Mouse (Mus musculus): ENCODE measurements around the gene Myo1d.

The Myo1d gene

DNA sequence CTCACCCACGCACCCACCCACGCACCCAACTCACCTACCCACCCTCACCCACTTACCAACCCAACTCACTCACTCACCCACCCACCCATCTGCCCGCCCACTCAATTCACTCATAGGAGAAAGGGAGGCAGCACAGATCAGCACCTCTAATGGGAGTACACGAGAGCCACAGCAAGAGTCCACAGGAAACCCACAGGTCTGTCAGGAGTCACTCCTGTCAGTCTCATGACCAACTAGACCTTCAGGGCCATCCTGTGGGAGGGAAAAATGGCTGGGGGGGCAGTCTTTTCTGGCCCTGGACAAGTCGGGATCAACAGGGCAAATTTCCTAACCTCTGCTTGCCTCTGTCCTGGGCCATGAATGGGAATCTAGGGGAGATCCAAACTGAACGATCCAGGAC, 272.0 kb downstream of the Myo1d start:
- DNase-seq (ENCODE audit: low read depth in 1 of 2, low spot score in 2 of 2): no peak

DNA sequence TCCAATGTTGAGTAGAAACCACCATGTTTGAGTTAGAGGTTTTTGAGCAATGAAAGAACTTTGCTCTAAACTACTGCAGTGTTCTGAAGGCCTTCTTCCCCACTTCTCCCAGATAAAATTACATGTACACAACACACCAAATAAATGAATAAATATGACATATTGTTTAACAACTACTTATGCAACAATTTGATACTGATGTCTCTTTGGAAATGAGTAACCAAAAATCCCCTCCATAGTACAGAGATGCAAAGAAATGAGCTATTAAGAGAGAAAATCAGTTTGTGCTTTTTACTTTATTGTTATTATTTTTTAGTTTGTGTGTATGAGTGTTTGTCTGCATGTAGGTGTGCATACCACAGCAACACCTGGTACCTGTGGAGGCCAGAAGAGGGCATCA, 273.3 kb downstream of the Myo1d start:
- DNase-seq (ENCODE audit: low read depth in 1 of 2, low spot score in 2 of 2): no peak

DNA sequence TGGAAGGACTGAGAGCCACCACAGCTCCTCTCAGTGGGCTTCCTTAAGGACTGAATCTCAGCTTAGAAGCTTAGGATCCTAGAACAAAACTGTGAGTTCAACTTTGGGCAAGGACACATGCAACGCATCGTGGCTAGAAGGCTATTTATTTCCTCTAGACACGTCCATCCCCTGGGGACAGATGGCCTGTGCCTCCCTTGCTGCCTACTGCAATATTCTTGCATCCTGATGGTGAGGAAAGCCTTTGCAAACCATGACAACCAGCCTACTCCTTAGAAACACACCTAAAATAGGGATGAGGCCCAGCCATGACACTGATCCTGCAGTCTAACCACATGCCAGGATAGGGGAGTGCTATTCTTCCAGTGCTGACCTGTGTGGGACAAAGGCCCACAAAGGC, 274.2 kb downstream of the Myo1d start:
- DNase-seq (ENCODE audit: low read depth in 1 of 2, low spot score in 2 of 2): no peak

DNA sequence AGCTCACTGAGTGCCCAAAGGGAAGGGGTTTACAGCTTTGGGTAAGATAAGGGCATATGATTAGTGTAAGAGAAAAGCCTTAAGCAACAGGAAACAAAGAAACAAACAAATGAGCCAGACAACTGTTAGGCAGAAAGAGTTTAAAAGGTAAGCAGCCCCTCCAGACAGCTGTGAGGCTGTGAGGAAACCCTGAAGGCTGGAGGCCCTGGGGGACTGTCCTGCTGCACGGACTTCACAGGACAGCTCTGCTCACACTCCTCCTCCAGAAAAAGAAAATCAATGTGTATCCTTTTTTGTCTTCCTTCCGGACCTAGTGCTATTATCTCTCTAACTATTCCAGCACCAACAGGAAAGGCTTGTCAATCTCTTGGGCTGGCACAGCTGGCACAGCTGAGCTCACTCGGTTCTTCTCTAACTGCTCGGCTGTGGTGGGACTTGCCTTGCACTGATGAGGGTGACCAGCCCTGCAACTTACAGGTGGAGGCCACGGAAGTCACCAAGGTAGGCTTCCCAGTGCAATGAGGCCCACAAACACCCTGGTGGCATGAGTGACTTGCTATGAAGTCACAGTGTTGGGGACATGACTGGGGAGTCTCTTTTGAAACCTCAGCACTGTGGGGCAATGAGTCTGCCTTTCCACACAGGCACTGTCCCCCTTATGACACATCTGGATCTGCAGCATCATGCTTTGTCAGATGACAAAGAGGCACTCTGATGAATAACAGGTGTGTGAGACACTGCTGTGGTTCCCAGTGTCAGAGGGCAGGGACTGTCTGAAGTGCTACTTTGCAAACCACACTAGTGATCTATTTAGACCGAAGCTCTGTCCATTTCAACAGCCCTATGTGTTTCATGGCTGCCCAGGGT, 275.1 kb downstream of the Myo1d start:
- DNase-seq (ENCODE audit: low read depth in 1 of 2, low spot score in 2 of 2): no peak

DNA sequence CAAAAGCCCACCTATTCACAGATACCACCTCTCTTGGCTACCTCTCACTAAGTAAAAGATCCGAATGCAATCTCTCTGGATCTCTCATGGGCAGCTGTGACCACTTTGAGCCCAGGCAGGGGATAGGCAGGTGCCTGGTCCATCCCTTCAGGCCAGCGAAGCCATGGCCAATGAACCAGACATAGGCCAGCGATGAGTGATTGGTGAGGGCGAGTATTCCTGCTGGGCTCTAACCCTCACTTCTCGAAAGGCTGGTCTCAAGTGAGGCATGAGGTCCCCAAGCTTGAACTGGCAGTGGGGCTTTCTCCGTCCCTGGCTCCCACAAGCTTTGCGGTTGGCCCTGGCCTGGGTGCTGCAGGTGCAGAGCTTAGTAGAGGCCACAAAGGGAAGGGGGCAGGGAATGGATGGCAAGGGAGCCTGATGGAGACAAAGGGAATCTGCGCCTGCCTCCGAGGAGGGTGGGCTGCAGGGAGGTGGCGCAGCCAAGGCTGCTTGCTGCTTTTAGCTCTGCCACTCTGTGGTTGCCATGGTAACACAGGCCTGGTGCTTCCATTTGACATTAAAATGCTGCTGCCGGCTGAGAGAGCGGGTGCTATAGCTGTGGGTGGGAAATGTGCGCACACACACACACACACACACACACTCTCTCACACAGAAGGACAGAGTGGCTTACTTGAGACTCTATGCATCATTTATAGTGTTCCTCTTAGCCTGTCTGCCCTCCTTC, 275.9 kb downstream of the Myo1d start:
- no peak for DNase-seq (ENCODE audit: low read depth in 1 of 2, low spot score in 2 of 2)

DNA sequence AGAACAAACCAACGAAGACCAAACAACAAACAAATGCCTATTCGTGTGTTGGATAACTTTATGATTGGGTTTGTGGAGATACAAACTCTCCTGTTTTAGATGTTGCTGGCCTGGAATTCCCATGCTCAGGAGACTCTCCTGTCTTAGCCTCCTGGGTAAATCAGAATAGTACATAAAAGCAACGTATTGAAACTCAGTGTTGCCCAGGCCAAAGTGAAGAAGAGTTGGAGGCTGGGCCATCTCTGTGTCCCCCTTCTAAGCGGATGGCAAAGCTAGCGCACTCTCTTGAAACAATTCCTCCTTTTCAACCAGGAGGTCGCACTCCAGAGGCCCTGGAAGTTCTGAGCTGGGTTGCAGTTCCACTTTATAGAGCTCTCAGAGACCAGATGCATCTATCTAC, 276.5 kb downstream of the Myo1d start:
- DNase-seq (ENCODE audit: low read depth in 1 of 2, low spot score in 2 of 2): no peak

DNA sequence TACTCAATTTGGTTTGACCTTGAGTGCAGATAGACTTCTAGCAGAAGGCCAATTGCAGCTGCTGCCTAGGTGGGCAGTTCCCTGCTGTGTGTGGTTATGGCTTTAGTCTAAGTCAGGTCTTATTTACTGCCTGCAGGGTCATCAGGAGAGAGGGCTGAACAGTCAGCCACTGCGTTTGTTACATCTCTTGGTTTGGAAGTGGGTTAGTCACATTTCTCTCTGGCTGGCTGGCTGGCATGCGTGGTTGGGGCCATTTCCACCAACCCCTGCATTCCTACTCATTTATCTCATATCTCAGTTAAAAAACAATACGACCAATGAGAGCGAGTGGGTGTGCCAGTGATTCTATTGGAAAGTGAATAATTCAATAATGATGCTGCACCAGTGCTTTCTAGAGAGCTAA, 280.3 kb downstream of the Myo1d start:
- DNase-seq (ENCODE audit: low read depth in 1 of 2, low spot score in 2 of 2): no peak

DNA sequence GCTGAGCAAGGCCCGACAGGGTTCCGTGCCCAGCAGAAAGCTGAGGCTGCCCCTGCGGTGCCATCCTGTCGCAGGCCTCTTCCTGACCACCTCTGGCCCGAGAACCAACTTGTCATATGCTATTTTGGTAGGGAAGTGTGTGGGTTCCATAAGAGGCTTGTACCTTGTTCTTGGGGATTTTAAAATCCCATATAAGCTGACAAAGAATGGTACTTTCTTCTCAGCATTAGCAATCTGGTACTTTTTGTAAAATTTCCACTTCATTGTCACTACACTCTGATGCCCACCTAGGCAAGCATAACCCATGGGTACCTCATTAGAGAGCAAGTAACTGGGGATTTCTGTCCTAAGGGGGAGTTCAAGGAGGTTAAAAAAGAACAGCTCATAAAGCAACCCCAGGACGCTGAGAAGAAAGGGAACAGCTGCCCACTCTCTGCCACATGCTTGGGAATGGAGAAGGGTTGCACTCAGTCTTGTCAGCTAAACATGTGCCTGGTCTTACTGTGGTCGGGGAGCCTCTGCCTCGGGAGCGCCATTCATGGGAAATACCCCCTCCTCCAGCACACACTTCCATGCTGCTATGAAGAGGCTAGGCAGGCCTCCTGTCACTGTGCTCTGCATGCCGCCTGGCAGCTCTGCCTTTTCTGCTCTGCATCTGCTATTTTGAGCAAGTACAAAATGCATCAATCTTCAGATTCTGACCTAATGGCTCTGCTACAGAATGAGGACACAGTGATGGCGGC, 281.3 kb downstream of the Myo1d start:
- DNase-seq (ENCODE audit: low read depth in 1 of 2, low spot score in 2 of 2): no peak

DNA sequence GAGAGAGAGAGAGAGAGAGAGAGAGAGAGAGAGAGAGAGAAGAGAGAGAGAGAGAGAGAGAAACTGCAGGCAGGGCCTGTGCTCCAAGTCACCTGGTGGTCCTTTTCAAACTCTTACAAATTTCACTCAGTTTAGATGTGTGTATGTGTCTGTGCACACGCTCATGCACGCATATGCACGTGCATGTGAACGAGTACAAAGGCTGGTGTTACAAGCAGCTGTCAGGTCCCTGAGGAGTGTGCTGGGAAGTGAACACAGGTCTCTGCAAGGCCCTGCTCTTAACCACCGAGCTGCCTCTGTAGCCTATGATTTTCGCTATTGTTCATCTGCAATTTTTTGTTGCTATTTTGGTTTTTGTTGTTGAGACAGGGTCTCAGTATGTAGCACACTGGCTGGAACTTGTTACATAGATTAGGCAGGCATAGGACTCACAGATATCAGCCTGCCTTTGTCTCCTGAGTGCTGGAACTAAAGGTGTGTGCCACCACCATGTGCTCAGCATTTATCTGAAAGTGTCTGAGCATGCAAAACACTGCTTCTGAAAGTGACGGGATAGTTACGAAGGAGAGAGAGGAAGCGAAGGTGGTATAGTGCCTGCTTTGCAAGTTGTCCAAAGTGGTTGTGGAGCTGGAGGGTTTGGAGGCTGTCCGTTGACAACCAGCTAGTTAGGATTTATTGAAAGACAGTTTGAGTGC, 282.5 kb downstream of the Myo1d start:
- no peak for DNase-seq (ENCODE audit: low read depth in 1 of 2, low spot score in 2 of 2)

DNA sequence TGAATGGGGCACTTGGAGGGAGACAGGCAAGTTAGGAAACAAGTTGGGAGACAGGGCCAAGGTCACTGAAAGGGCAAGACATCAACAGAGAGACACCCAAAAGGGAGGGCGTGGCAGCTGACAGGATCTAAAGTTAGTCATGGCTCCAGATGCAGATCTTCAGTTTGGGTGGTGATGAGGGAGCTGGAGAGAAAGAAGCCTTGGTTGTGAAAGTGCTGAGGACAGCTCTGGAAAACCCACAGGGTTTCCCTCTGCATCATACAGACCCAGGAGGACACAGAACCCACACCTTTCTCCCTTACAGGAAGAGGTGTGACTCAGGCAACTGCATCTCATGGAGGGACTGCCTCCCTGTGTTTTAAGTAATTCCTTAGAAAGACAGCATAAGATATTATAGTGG, 283.2 kb downstream of the Myo1d start:
- no peak for DNase-seq (ENCODE audit: low read depth in 1 of 2, low spot score in 2 of 2)

DNA sequence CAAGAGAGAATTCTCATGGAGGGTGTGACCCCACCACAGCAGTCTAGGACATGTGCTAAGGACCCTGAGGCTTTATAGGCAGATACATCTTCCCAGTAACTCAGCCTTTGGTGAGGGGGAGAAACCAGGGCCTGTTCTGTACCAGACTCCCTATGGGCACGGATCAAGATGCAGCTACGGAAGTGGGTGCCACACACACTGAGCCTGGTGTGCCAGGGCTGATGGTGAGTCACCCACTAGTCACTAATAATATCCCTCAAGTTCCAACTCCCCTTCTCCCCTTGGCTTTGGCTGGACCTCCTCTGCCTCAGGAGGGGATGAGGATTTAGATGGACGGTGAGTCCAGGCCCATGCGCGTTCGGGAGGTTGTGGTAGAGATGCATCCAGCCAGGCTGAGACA, 283.9 kb downstream of the Myo1d start:
- no peak for DNase-seq (ENCODE audit: low read depth in 1 of 2, low spot score in 2 of 2)

DNA sequence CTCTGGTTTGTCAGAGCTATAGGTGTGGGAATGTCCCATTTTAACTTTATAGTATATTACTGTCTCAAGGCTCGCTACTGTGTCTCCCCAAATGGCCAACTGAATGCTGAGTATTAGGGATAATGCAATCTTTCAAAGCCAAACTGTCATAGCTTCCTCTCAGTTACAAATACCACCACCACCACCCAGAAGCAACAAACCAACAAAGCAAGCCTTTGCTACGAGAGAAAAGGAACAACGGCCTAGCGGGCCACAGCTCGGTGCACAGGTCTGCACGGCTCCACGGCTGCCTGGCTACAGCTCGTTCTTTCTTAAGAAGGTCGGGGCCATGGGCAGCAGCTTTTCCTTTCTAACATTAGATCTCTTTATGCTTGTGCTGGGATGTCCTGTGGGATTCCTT, 285.0 kb downstream of the Myo1d start:
- DNase-seq (ENCODE audit: low read depth in 1 of 2, low spot score in 2 of 2): no peak

DNA sequence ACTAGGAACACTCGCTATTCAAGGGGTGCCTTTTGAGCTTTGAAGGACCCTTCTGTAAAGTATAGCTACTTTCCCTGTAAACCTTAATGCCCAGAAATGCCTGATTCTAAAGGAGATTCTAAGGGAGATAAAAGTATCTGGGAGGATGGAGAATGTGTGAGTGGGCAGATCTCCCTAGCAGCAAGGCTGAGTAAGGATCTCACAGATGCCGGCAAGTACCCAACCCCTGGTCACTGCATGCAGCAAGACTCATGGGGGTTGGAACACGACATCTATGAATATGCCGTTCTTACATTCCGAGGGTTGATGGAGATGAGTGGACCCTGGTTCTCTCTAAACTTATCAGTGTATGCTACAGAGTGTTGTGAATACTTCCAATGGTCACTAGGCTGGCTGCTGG, 286.6 kb downstream of the Myo1d start:
- no peak for DNase-seq (ENCODE audit: low read depth in 1 of 2, low spot score in 2 of 2)

DNA sequence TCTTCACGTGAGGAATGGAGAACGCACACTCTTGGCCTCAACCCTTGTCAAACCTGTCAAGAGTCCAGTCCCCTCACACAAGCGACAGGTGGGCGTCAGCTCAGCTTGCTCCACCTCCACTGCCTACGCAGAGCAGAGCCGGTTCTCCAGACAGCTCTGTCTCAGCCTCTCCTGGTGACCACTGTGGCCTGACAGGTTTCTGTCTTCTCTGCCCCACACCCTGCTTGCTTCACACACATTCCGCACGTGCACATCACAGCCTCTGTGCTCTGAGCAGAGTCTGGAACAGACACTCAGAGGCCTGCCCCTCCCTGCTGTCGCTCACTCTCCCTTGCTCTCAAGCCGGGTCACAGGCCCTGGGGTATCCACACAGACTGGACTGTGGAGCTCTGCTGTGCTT, 289.0 kb downstream of the Myo1d start:
- DNase-seq (ENCODE audit: low read depth in 1 of 2, low spot score in 2 of 2): no peak

DNA sequence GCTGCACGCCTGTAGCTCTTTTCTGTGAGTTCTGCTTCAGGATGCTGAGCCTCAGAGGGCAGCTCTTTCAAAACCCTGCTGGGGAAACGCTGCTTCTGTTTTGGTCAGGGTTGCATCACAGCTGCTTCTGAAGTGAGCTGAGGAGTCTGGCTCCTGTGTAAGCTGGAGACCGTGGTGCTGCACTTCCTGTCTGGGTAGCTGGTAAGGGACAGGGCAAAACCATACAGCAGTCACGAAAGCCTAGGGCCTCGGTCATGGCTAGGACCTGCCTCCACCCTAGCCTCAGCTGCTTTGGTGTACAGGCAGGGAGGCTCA, 290.0 kb downstream of the Myo1d start:
- peak; percentile 36 to 37 for DNase-seq (ENCODE audit: low read depth in 1 of 2, low spot score in 2 of 2)

DNA sequence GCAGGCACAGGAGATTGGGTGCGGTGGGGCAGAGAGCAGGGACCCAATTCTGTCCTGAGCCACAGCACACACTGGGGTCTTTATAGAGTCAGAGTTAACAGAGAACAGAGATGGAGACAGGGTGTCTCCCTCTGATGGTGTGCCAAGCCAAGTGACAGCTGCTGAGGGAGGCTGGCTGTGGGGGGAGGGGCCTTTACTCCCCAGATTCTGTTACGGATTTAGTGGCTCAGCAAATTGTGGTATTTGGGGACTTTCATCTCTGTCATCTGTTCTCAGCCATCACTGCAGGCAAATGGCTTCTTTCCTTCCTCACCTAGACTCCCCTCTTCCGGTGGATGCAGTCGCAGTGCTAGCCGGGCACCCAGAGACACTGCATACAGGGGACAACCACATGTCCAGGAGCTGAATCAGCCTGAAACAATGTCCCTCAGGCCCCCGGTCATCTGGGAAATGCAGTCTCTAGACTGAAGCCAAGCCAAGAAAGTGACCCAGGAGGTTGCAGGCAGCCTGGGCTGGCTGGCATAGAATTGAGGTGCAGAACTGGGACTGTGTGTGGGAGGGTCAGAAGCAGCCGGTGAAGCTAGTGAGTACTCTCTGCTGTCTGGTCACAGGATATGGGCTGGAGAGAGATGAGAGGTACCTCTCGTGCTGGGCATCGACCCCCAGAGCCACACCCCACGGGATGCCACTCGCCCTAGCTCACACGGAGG, 290.5 kb downstream of the Myo1d start:
- no peak for DNase-seq (ENCODE audit: low read depth in 1 of 2, low spot score in 2 of 2)

DNA sequence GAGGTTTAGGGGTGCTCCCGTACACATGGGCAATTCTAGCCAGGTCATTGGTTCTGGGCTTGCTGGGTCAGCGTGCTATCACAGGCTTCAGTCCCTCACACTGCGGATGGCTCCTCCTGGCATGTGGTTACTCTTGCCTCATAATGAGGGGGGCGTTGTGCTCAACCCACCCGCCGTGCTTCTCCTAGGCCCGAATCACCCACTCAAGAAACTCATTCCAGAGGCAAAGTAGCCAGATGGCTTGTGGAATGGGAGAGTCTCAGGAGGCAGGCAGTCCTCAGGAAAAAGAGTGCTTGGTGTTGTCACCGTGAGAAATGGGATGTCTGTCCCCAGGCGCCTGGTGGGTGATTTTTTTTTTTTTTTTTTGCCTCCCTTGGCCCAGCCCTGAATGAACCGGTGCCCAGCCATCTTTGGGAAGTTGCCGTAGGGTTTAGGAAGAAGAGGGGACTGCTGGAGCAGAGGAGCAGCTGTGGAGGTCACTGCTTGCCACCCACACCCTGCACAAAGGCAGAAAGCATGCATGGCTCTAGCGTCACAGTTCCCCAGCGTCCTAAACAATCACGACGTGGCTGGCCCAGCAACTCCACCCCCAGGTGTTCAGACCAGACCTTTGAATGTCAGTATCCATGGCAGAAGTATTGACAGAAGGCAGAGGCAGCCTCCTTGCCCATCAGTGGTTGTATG, 291.8 kb downstream of the Myo1d start:
- DNase-seq (ENCODE audit: low read depth in 1 of 2, low spot score in 2 of 2): no peak

DNA sequence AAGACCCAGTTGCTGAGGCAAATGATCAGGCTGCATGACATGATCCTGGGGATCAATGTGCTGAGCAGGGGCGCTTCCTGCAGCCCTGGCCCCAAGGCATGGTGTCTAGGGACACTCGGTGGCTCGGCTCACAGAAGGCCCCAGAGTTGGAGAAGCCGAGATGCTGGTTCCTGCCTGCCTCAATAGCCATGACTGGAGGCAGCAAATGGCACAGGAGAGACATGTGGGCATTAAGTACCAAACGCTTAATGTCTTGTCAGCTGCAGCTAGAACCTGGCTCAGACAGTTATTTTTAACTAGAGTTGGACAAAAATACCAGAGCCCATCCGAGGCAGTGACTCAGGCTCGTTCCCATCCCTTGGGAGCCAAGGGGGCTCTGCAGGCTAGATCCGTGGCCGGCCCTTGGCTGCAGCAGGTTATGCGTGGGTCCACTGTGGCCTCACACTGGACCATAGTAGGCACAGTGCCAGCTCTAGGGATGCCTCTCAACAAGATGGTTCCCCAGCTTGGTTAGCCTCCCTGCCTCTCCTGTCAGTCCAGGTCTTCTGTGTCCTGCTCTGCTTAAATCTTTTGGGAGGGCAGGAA, 294.1 kb downstream of the Myo1d start:
- no peak for DNase-seq (ENCODE audit: low read depth in 1 of 2, low spot score in 2 of 2)

DNA sequence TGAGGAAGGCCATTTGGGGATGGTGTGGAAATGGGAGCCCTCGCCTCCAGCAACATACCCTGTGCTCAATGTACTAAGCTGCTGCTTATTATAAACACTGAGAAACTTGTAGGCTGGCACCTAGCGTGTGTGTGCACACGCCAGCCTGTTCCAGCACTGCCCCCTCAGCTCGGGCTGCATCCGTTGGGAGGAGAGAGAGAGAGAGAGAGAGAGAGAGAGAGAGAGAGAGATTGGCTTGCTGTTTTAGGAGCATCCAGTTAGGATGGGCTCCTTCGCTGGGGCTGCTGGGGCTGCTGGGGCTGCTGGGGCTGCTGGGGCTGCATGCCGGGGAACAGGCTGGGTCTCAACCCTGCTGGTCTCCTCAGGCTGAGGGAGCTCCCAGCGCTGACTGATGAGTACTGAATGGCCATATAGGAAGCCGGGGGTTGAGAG, 294.7 kb downstream of the Myo1d start:
- no peak for DNase-seq (ENCODE audit: low read depth in 1 of 2, low spot score in 2 of 2)
